Mouse (Mus musculus): ENCODE results near the gene Ing2.

- TF ChIP-seq POLR2AphosphoS5 (IDR thresholded peaks at IDR 0.05; ENCODE audit: insufficient replicate concordance, low read depth, low read length) (no peak), CTCF (IDR thresholded peaks at IDR 0.05; ENCODE audit: low read depth, low read length) (no peak; the same call in 1 of the 2 replicates), GATA2 (IDR thresholded peaks at IDR 0.05; ENCODE audit: borderline replicate concordance, low read depth, low read length) (no peak)
Measured at GRCm38 (mm10) chr8:47689704-47690326, 14.5 kb upstream of the Ing2 start.

All from G1E (cell line).